Mouse (Mus musculus): Measurements from ENCODE around the gene Cela3b.

- TF ChIP-seq CTCF (IDR thresholded peaks at IDR 0.05; ENCODE audit: extremely low read depth, insufficient read depth, insufficient read length, insufficient replicate concordance) (no peak), POLR2A (IDR thresholded peaks at IDR 0.05; ENCODE audit: low read depth, low read length) (no peak)
These were observed 17.2 kb upstream of the Cela3b start for GRCm38 (mm10) chr4:137447363-137448196.

Data from spleen, adult 2 months (tissue).